ENCODE assay signal across 11 mouse cellular contexts in genomic region chr1:74012706-74013105, GRCm38 (mm10).
DNase-seq lines count a peak whose midpoint lies in the region; ATAC-seq and TF ChIP-seq lines count a peak whose summit lies in the region.
"Had no signal": no experiment of that assay in that cellular context is flagged by ENCODE, and none has a peak within 500 bp of the region (broad histone marks: within the 10 kb centered on the region; RNA-seq: fewer than 3 reads in every experiment).

No protein-coding gene starts in this region.

- no peak overlapping the region for H3K4me3 ChIP-seq in heart, adult 2 months
- no peak overlapping the region for H3K4me3 ChIP-seq in kidney, embryonic 16.5 days (ENCODE audit: low read length)
- H3K4me3 ChIP-seq in spleen, adult 2 months (ENCODE audit: extremely low read depth, insufficient read depth, insufficient read length) = no peak overlapping the region
- H3K4me3 ChIP-seq: forebrain, embryonic 13.5 days; hindbrain, embryonic 10.5 days; neural tube, embryonic 13.5 days had no signal

- no peaks in the 10 kb centered on the region for H3K27me3 ChIP-seq in heart, adult 2 months (ENCODE audit: control insufficient read depth, insufficient read depth, low read length)
- H3K27me3 ChIP-seq in kidney, embryonic 16.5 days (ENCODE audit: insufficient read depth, low read length) = no peaks in the 10 kb centered on the region
- no peaks in the 10 kb centered on the region for H3K27me3 ChIP-seq in spleen, adult 2 months (ENCODE audit: control insufficient read depth, insufficient read depth, low read length)
- H3K27me3 ChIP-seq: forebrain, embryonic 13.5 days; neural tube, embryonic 13.5 days had no signal

- 62% methylated on average over 10 of the region's 10 CpGs for WGBS in heart, adult 2 months
- 64% methylated on average over 10 of the region's 10 CpGs for WGBS in kidney, embryonic 16.5 days
- 83% methylated on average over 10 of the region's 10 CpGs for WGBS in spleen, adult 2 months

- H3K4me1 ChIP-seq in heart, adult 2 months (ENCODE audit: control insufficient read depth, insufficient read depth, low read length) = peaks cover 68% of the 10 kb centered on the region
- peaks cover 78% of the 10 kb centered on the region for H3K4me1 ChIP-seq in kidney, embryonic 16.5 days (ENCODE audit: insufficient read depth, low read length)
- no peaks in the 10 kb centered on the region; the same call in 1 of the 2 replicates for H3K4me1 ChIP-seq in spleen, adult 2 months (ENCODE audit: control insufficient read depth, insufficient read depth, insufficient read length)
- H3K4me1 ChIP-seq: forebrain, embryonic 13.5 days had no signal

- DNase-seq in heart, adult 2 months = no peak
- no peak for DNase-seq in heart, postnatal 4 days
- no peak for DNase-seq in kidney, postnatal 14 days
- no peak for DNase-seq in spleen, adult 2 months (ENCODE audit: low read depth in 1 of 2, low spot score in 2 of 2)
- DNase-seq in spleen, postnatal 14 days (ENCODE audit: low spot score in 2 of 2) = no peak
- DNase-seq: cerebellum, adult 18-20 months had no signal

- no peak for TF ChIP-seq POLR2A in heart, adult 2 months (IDR thresholded peaks at IDR 0.05; ENCODE audit: insufficient read depth, low read depth, low read length)
- TF ChIP-seq POLR2A in spleen, adult 2 months (IDR thresholded peaks at IDR 0.05; ENCODE audit: low read depth, low read length) = no peak

- peak overlapping the region; percentile 12; the same call in 1 of the 2 replicates for H3K9ac ChIP-seq in heart, adult 2 months (ENCODE audit: low read depth, low read length)
- no peak overlapping the region for H3K9ac ChIP-seq in kidney, embryonic 16.5 days (replicated peaks; ENCODE audit: low read length)
- H3K9ac ChIP-seq: forebrain, embryonic 13.5 days; neural tube, embryonic 13.5 days had no signal

- H3K4me2 ChIP-seq in kidney, embryonic 16.5 days (replicated peaks; ENCODE audit: low read depth, low read length) = no peak overlapping the region
- H3K4me2 ChIP-seq: forebrain, embryonic 13.5 days; neural tube, embryonic 13.5 days had no signal

- no peak for TF ChIP-seq EP300 in heart, adult 2 months (IDR thresholded peaks at IDR 0.05; ENCODE audit: insufficient read depth, low read depth, low read length)

- peak overlapping the region; percentile 94 for H3K27ac ChIP-seq in heart, adult 2 months
- peak overlapping the region; percentile 81 for H3K27ac ChIP-seq in kidney, embryonic 16.5 days (ENCODE audit: low read length)
- H3K27ac ChIP-seq in spleen, adult 2 months (ENCODE audit: insufficient read depth, low read length) = peak overlapping the region; percentile 24; the same call in 1 of the 2 replicates
- H3K27ac ChIP-seq: forebrain, embryonic 13.5 days; hindbrain, embryonic 10.5 days; neural tube, embryonic 13.5 days had no signal

- no peaks in the 10 kb centered on the region; the same call in 1 of the 2 replicates for H3K79me2 ChIP-seq in heart, adult 2 months (replicated peaks; ENCODE audit: control insufficient read depth, insufficient read depth, low read length)

- 0 out of 2 replicates have a peak, but pooled peaks cover 8% of the 10 kb centered on the region for H3K9me3 ChIP-seq in kidney, embryonic 16.5 days (ENCODE audit: low read length)

- intact Hi-C loops in heart, adult 2 months (cut with DNase I) = no loop called here

- H3K36me3 ChIP-seq in heart, adult 2 months (ENCODE audit: control insufficient read depth, insufficient read depth, low read length) = peaks cover 33% of the 10 kb centered on the region
- no peaks in the 10 kb centered on the region; the same call in 1 of the 2 replicates for H3K36me3 ChIP-seq in kidney, embryonic 16.5 days (ENCODE audit: insufficient read depth, low read length)
- H3K36me3 ChIP-seq in spleen, adult 2 months (ENCODE audit: control insufficient read depth, insufficient read depth, low read length) = no peaks in the 10 kb centered on the region
- H3K36me3 ChIP-seq: hindbrain, embryonic 10.5 days; neural tube, embryonic 13.5 days had no signal

- ATAC-seq in kidney, embryonic 16.5 days (ENCODE audit: low FRiP score, low TSS enrichment) = no peak
- ATAC-seq in CD4-positive, CD25-positive, alpha-beta regulatory T cell, adult 4 months = no peak
- ATAC-seq: forebrain, embryonic 13.5 days had no signal

- TF ChIP-seq CTCF in heart, adult 2 months (IDR thresholded peaks at IDR 0.05) = no peak
- no peak for TF ChIP-seq CTCF in spleen, adult 2 months (IDR thresholded peaks at IDR 0.05; ENCODE audit: extremely low read depth, insufficient read depth, insufficient read length, insufficient replicate concordance)

Comparison
In these comparisons a context has a peak if more than half of its experiments do, and no peak if none do; other contexts are left out.
1. H3K27ac ChIP-seq: peak in every context shown above with its lines; median percentile 94 in heart, adult 2 months; 81 in kidney, embryonic 16.5 days; 24 in spleen, adult 2 months.